Mouse (Mus musculus) kidney, postnatal 4 days (tissue): ENCODE data around the gene Vrtn.
A peak's percentile ranks its signal among the peaks of the same experiment; 100 is the strongest.

Source experiments
- DNase-seq, 2 experiments: peaks; one replicate each; pipeline ENCODE4 v3.0.0; 2021; ENCODE audit warnings: mixed read lengths in 2 of 2

The Vrtn gene

GRCm38 (mm10) chr12:84640654-84641053, at the start of gene Vrtn:
Gene Vrtn (plus strand): TSS chr12:84641019.
- no peak for DNase-seq

GRCm38 (mm10) chr12:84598324-84598723, 42.5 kb upstream of the Vrtn start:
- no peak for DNase-seq

- no peak for DNase-seq
Measured at GRCm38 (mm10) chr12:84604001-84604400, 36.8 kb upstream of the Vrtn start.

- peak; percentile 56 to 58 for DNase-seq
Measured at GRCm38 (mm10) chr12:84605860-84606259, 35.0 kb upstream of the Vrtn start.

- DNase-seq = no peak
Measured at GRCm38 (mm10) chr12:84611718-84612117, 29.1 kb upstream of the Vrtn start.

GRCm38 (mm10) chr12:84612518-84612917, 28.3 kb upstream of the Vrtn start:
- peak; percentile 34 to 63 for DNase-seq

- no peak for DNase-seq
Measured at GRCm38 (mm10) chr12:84614001-84614400, 26.8 kb upstream of the Vrtn start.

GRCm38 (mm10) chr12:84614524-84614923, 26.3 kb upstream of the Vrtn start:
- DNase-seq = no peak

GRCm38 (mm10) chr12:84616977-84617630, 23.7 kb upstream of the Vrtn start, which contains the start of gene Abcd4:
Gene Abcd4 (minus strand): TSS chr12:84617413.
- DNase-seq = peak; percentile 94 to 97

GRCm38 (mm10) chr12:84617663-84618062, 23.2 kb upstream of the Vrtn start:
- peak; percentile 28 to 57 for DNase-seq

- DNase-seq = no peak
Measured at GRCm38 (mm10) chr12:84620975-84621374, 19.8 kb upstream of the Vrtn start.

GRCm38 (mm10) chr12:84624601-84625000, 16.2 kb upstream of the Vrtn start:
- no peak for DNase-seq

- no peak for DNase-seq
Measured at GRCm38 (mm10) chr12:84625116-84625515, 15.7 kb upstream of the Vrtn start.

GRCm38 (mm10) chr12:84631867-84632266, 9.0 kb upstream of the Vrtn start:
- no peak for DNase-seq

- no peak for DNase-seq
Measured at GRCm38 (mm10) chr12:84640253-84640652, 566 bp upstream of the Vrtn start.

- no peak for DNase-seq
Measured at GRCm38 (mm10) chr12:84650234-84650633, 9.4 kb downstream of the Vrtn start.

GRCm38 (mm10) chr12:84653912-84654311, 13.1 kb downstream of the Vrtn start:
- peak; percentile 80 to 83 for DNase-seq

GRCm38 (mm10) chr12:84670555-84670954, 29.7 kb downstream of the Vrtn start:
- DNase-seq = peak in 1 of 2 experiments; percentile 40

GRCm38 (mm10) chr12:84671646-84672045, 30.8 kb downstream of the Vrtn start:
- DNase-seq = no peak

- DNase-seq = no peak
Measured at GRCm38 (mm10) chr12:84674666-84675526, 34.1 kb downstream of the Vrtn start.

- no peak for DNase-seq
Measured at GRCm38 (mm10) chr12:84676011-84676410, 35.2 kb downstream of the Vrtn start.

- no peak for DNase-seq
Measured at GRCm38 (mm10) chr12:84684569-84684968, 43.8 kb downstream of the Vrtn start.

GRCm38 (mm10) chr12:84686176-84686575, 45.4 kb downstream of the Vrtn start:
- DNase-seq = no peak

- no peak for DNase-seq
Measured at GRCm38 (mm10) chr12:84687531-84687930, 46.7 kb downstream of the Vrtn start.
